Mouse (Mus musculus): ENCODE results near the gene Hunk. TPM values are rescaled to one million over a fixed set of nuclear protein-coding genes. Genes with fewer than 3 reads are reported as not detected.

The Hunk gene
- total RNA-seq, 2 experiments from 2014 or later = 3.0 to 4.1 TPM

GRCm38 (mm10) chr16:90389103-90389750 lies 3.4 kb downstream of the Hunk start:
- no peak for DNase-seq
- intact Hi-C loops (cut with DNase I) = loop anchor here (5.0 kb wide), 3 partner anchors 73 to 238 kb away; no protein-coding TSS in a partner anchor

GRCm38 (mm10) chr16:90390731-90391130 lies 4.9 kb downstream of the Hunk start:
- intact Hi-C loops (cut with DNase I) = no loop called here
- DNase-seq = no peak

GRCm38 (mm10) chr16:90394761-90395160 lies 8.9 kb downstream of the Hunk start:
- no peak for DNase-seq
- intact Hi-C loops (cut with DNase I) = no loop called here

GRCm38 (mm10) chr16:90395996-90396556 lies 10.3 kb downstream of the Hunk start:
- intact Hi-C loops (cut with DNase I) = no loop called here

GRCm38 (mm10) chr16:90396882-90397281 lies 11.1 kb downstream of the Hunk start:
- no peak for DNase-seq
- intact Hi-C loops (cut with DNase I) = no loop called here

More at GRCm38 (mm10) chr16:90395996-90396556, 10.3 kb downstream of the Hunk start:
- DNase-seq = no peak

- peak in 1 of 2 experiments; percentile 45 for DNase-seq
- intact Hi-C loops (cut with DNase I) = no loop called here
These were observed 14.5 kb downstream of the Hunk start for GRCm38 (mm10) chr16:90400314-90400713.

- intact Hi-C loops (cut with DNase I) = no loop called here
- no peak for DNase-seq
These were observed 15.3 kb downstream of the Hunk start for GRCm38 (mm10) chr16:90400906-90401666.

- intact Hi-C loops (cut with DNase I) = no loop called here
- no peak for DNase-seq
These were observed 16.5 kb downstream of the Hunk start for GRCm38 (mm10) chr16:90402292-90402691.

GRCm38 (mm10) chr16:90405195-90405594 lies 19.4 kb downstream of the Hunk start:
- DNase-seq = no peak
- intact Hi-C loops (cut with DNase I) = no loop called here

GRCm38 (mm10) chr16:90405599-90405998 lies 19.8 kb downstream of the Hunk start:
- no peak for DNase-seq
- intact Hi-C loops (cut with DNase I) = no loop called here

- intact Hi-C loops (cut with DNase I) = no loop called here
- DNase-seq = peak; percentile 15 to 25
These were observed 21.9 kb downstream of the Hunk start for GRCm38 (mm10) chr16:90407541-90408289.

- intact Hi-C loops (cut with DNase I) = no loop called here
- DNase-seq = no peak
These were observed 26.6 kb downstream of the Hunk start for GRCm38 (mm10) chr16:90412096-90413082.

- intact Hi-C loops (cut with DNase I) = no loop called here
- DNase-seq = no peak
These were observed 30.8 kb downstream of the Hunk start for GRCm38 (mm10) chr16:90416621-90417020.

GRCm38 (mm10) chr16:90418661-90419060 lies 32.8 kb downstream of the Hunk start:
- DNase-seq = no peak
- intact Hi-C loops (cut with DNase I) = no loop called here

GRCm38 (mm10) chr16:90421145-90421544 lies 35.3 kb downstream of the Hunk start:
- no peak for DNase-seq
- intact Hi-C loops (cut with DNase I) = no loop called here

- intact Hi-C loops (cut with DNase I) = no loop called here
These were observed 35.7 kb downstream of the Hunk start for GRCm38 (mm10) chr16:90421551-90421950.

GRCm38 (mm10) chr16:90422108-90422529 lies 36.3 kb downstream of the Hunk start:
- intact Hi-C loops (cut with DNase I) = no loop called here
- DNase-seq = peak; percentile 33 to 46

More at GRCm38 (mm10) chr16:90421551-90421950, 35.7 kb downstream of the Hunk start:
- no peak for DNase-seq

- DNase-seq = peak; percentile 16 to 29
- intact Hi-C loops (cut with DNase I) = no loop called here
These were observed 38.1 kb downstream of the Hunk start for GRCm38 (mm10) chr16:90423898-90424297.

GRCm38 (mm10) chr16:90424391-90424790 lies 38.6 kb downstream of the Hunk start:
- DNase-seq = peak; percentile 32 to 46
- intact Hi-C loops (cut with DNase I) = no loop called here

GRCm38 (mm10) chr16:90426234-90426633 lies 40.4 kb downstream of the Hunk start:
- intact Hi-C loops (cut with DNase I) = no loop called here
- DNase-seq = no peak
